Mouse (Mus musculus) MN1 (cell line): Measurements from ENCODE around the gene Cep170.
A peak's percentile ranks its signal among the peaks of the same experiment; 100 is the strongest.

Source experiments
- DNase-seq: peaks from one replicate; pipeline ENCODE4 v3.0.0-alpha.2; 2016; ENCODE audit warnings: low spot score

The Cep170 gene

DNA sequence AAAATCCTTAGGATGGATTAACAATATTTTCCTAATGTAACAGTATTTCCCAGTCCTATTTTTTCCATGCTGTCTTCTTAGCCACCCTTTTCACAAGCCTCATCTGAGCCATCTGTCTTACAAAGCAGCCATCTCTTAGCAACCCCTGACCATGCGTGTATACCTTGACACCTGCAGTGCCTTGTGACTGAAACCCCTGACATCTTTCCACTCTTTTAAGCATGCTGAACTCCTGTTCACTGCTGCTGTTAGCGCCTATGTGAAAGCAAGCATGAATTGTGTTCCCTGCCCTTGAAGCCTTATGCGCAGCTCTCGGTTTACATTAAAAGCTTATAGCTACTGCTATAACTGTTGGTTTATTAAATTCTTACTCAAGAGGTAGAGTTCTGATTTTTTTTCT is 11.2 kb upstream of the Cep170 start:
- no peak for DNase-seq

DNA sequence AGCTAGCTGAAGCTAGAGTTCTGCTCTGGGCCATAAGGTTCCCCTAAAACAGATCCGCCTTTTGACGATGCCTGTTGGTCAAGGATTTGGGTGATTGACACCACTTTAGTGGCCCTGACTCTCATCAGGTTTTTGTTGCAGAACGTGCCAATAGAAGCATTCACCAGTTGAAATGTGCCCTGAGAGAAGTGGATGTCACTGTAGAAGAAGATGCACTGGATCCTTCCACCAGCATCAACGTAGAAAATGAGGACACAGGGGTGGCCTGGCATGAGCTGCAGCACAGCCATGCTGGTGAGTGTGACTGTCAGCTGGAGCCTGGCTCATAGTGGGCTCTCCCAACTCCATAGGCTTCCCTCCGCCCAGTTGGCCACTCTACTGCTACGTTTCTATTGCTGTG is 10.7 kb upstream of the Cep170 start:
- DNase-seq = no peak

DNA sequence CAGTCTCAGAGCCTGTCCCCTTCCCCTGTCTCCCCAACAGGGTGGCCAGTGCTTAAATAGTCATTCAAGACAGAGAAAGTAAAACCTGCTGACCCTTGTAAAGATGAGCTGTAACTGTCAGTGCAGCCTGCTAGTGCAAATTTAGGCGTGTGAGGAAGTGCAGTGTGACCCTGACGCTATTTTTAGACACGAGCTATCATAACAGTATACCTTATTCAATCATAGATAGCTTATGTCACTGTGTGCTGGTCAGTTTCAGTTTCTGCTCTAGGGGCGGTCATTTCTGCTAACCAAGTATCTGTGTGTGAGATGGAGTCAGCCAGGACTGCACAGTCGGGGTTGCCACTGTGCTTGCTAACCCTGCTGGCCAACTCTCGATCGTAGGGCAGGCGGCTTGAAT is 10.0 kb upstream of the Cep170 start:
- DNase-seq = no peak

DNA sequence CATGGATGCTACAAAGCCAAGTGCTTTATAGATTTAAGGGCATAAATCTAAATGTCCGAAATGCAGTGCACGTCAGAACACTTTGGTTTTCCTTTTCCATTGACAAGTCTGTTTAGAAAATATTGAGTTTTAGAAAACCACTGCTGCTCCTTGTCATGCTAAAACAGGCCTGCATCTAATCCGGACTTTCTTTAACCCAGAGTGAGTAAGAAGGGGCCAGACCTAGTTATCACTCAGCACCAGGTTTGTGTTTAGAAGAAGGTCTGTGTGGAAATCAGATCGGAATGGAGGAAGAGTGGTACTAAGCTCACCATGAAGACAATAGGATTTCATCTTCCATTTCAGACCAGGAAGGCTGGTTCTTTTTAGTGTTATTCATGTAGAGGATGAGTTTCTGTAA is 9.1 kb upstream of the Cep170 start:
- no peak for DNase-seq

DNA sequence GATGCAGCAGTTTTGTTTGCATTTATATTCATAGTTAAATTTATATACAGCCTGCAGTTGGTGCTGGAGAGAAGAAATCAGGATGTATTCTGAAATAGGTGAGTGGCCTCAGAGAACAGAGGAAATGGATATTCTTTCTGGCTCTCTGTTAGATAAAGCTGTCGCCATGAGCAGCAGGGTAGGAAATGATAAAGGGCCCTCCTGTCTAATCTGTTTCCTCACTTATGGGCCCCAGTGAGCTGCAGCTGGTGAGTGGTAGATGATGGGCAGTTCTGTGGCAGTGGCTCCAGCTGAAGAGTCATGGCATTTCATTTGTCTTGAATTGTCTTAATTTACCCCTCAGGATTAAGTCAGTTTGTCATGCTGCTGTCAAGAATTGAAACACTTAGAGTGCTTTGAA is 8.1 kb upstream of the Cep170 start:
- no peak for DNase-seq

DNA sequence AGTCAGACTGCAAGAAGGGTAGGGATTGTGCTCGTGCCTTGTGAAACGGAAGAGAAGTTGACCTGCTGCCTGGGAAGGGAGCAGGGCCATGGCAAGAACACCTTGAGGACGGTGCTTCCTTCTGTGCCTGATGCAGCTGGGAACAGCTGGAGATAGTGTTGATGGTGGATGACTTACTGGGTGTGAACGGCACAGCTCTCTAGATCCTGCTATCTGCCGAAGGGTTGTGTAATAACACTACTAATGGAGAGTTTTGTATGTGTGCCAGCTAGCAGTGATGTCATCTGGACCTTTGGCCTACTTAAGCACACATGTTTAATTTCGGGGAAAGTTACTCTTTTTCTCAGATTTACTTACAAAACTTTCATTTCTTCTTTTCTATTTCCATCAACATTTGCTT is 4.9 kb upstream of the Cep170 start:
- DNase-seq = peak; percentile 72

DNA sequence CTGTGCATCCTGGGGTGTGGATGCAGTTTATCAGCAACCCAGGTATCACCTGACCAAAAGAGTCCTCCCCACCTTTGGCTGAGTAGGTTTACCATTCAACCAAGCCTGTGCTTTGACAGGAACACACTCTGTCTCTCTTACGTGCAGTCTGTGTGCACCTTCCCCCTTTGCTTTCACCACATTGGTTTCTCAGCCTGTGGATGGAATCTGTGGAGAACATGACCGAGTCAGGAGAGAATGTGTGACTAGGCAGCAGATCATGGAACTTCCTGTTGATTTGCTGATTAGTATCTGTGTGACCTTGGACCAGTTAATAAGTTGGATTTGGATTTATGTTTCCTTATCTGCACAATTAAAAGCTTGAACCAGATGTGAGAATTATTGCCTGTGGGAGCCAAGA is 4.3 kb upstream of the Cep170 start:
- peak; percentile 30 for DNase-seq

DNA sequence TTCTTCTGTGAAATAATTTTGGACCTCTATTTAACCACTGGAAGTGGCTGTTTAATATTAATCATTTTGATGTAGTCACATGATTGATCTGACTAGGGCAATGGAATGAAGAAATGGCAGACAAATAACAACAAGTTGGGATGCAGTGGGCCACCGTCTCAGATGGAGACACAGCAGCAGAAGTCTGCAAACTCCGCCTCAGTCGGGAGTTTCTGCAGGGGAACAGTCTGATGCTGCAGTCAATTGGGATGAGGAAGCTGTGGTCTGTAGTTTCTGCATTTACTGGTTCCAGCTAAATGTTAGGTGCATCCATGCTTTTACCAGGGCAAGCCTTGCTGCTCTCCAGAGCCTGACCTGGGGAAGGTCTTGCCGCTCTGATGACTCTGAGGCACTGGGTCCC is 2.9 kb upstream of the Cep170 start:
- DNase-seq = no peak

DNA sequence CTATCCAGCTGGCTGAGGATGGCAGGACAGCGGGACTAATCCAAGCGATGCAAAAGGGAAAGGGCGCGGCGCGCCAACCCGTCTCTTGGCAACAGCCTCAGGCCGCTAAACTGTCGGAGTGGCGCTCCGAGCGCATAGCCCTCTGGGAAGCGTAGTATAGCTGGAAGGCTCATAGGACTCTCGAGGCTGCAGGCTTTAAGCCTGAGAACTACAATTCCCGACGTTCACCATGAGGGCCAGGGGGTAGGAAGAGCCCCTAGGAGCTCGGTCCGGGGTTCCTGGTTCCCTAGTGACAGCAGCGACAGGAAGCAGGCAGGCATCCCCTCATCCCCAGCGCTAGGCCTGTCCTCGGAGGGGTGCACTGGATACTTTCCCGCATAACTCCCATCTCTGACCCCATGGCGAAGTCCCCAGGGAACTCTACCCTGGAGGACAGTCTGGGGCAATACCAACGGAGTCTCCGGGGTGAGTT is 760 bp upstream of the Cep170 start, which contains the start of gene Sdccag8:
Gene Sdccag8, plus strand, starts transcription at position 70 of the 472 bp plus-strand sequence.
- DNase-seq = peak; percentile 98

DNA sequence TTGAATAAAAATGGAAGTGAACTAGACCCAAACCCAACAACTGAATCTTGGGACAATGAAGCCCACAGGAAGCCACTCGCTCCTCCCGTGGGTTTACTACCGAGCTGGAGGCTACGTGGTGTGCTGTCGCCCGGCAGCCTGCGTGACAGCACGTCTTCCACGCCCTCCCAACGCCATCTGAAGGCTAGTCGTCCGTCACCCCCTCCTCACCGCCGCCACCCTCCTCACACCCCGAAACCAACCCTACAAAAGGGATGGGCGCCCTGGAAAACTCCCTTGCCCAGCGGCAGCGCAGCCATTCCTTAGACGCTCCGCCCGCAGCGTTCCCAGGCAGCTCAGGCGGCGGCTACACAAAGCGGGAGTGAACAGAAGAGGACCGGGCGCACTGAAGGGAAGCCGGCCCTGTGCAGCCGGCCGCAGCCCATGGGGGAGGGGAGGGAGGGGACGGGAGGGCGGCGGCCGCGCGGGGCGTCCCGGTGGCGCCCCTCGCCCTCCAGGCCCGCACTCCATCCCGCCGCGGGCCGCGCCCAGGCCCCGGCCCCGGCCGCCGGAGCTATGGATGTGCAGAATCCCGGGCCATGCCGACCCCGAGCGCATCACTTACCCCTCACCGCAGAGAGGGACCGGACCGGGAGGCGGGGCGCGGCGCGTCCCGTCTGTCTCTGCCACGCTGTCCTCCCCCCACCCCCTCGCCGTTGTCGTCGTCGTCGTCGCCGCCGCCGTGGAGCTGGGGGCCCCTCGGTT is 403 bp downstream of the Cep170 start:
- DNase-seq = peak; percentile 78

DNA sequence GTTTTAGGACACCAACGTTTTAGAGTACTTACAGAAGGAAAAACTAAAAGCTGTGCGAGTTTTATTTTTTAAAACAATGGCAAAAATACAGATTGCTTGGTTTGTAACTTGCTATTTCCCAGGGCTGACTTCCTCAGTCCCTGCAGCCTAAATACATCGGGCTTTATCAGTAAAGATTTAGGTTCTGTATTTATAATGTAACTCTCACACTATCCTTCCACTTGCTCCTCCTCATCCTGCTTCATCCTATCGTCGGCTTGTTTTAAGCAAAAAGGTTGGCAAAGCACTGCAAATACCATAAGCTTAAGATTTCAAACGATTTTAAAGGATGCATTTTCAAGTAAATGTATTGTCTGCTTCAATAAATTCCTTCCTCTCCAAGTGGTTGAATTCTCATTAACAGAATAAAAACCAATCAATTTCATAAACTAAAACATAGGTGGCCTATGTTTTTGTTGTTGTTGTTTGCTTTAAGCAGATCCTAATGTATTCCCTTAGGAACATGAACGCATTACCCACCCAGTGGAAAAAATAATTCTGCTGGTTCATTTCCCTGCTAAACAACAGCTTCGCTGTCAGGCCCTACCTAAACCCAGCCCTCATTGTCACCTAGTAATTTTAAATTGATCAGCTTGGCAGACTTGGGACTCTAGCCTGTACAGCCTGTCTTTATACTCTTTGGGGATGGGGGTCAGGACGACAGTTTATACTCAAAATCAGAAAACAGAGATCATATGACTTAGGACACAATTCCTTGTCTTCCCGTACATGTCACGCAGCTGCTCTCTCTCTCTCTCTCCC is 1.2 kb downstream of the Cep170 start:
- peak; percentile 47 for DNase-seq

DNA sequence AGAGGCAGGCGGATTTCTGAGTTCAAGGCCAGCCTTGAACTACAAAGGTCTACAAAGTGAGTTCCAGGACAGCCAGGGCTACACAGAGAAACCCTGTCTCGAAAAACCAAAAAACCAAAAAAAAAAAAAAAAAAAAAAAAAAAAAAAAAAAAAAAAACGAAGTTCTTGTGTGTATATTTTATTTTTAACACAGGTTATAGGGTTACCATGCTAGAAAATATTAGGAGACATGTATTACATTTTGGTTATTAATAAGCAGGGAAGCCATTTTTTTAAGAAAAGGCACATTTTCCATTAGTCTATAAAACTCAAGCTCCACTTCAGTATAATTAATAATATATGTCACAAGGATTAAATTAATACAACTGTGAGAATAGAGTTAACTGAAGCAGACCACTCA is 2.0 kb downstream of the Cep170 start:
- DNase-seq = no peak

DNA sequence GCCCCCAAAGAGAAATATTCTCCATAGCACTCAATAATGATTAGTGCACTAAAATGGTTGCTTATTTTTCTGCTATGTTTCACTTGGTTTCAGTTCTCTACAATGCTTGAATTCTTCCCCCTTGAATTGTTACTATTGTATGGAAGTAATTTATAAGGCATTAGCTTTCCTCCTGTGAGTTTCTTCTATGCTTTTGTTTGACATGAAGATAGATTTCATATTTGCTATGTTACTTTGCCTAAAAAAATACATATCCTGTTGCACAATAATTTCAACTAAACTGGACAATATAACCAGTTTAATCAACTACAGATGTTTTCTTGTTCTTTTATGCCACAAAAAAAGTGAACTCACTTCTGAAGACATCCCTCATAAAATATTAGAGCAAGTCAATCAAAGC is 3.7 kb downstream of the Cep170 start:
- no peak for DNase-seq

DNA sequence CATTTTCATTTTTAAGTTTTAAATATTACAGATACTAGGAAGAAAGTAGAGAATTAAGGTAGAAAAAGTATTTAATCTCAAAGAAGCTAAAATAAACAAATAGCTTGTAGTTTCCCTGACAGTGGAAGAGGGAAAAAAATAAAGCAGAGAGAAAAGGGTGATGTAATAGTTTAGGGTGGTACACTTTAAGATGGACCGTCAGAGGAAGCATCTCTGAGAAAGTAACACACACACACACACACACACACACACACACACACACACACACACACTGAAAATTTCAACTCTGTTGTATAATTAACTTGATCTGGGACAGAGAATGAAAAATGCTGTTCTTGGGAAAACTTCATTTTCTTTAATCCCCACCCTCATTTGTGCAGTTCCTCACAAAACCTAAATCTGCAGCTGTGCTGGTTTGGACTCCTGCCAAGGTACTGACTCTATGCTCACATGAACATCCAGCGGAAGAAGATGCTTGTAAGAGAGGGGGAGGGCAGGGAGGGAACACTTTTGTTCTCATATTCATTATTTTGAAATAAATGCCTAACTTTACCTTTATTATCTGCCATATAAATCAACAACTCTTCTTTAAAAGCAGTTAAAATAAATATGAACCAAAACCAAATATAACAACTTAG is 13.0 kb downstream of the Cep170 start:
- DNase-seq = peak; percentile 86

DNA sequence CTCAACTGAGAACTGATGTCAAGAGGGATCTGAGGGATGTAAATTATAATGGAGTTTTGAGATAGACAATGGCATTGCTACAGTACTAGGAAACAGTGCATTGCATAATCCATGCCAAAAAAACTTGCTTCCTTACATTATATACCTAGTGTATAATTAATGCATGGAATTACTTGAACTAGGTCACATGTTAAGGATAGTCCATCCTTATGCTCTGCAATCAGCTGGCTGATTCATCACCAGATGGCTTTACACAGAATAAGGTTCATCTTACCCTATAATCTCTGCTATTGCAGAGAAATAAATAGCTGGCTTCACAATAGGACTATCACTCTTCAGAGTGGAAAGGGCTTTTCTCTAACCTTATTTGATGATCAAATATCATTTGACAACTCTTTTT is 15.2 kb downstream of the Cep170 start:
- DNase-seq = peak; percentile 29

DNA sequence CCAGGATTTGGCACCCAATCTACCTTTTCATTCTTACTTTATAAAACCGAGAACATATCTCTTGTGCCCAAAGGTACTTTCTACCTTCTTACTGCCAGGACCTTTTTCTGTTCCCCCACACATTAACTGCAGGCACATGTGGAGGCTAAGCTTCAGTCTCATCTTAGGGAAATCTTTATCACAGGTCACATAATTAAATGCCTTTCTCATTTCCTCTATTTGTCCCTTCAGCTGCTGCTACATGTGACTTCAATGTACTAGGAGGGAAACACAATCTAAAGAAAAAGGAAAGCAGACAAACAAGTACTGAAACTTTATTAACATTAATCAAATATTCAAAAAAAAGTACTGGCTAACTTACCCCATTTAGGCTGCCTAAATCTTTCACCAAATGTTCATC is 21.7 kb downstream of the Cep170 start:
- no peak for DNase-seq

DNA sequence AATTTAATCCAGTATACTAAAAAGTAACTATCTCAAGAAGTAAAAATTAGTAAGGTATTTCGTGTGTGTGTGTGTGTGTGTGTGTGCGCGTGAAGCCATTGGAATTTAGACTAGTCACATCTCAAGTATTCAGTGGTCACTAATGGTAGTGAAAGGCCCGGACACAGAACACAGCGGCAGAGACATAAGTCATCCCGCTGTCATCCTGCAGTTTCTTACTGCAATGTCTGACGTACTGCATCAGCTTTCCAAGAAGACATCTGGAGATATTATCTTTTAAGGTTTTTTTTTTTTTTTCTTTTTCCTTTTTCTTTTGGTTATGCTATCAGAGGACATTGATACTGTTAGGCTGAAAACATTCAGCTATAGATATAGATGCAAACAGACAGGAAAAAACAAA is 24.5 kb downstream of the Cep170 start:
- peak; percentile 84 for DNase-seq

DNA sequence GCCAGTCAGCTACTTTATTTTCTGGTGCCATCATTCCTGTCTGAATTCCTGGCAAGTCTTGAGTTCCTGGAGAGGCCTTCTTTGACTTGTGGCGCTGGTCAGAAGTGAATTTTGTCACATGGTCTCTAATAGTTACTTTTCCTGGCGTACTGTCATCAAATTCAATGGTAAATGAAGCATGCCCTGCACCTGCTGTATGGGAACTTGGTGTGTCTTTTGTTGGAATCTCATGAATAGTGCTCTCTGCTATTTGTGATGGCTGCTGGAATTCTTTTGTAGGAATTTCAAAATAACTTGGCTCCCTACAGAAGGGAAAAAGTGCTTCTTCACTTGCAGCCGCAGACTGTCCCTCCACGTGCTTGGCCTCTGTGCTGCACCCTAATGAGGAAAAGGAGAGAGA is 39.3 kb downstream of the Cep170 start:
- no peak for DNase-seq

DNA sequence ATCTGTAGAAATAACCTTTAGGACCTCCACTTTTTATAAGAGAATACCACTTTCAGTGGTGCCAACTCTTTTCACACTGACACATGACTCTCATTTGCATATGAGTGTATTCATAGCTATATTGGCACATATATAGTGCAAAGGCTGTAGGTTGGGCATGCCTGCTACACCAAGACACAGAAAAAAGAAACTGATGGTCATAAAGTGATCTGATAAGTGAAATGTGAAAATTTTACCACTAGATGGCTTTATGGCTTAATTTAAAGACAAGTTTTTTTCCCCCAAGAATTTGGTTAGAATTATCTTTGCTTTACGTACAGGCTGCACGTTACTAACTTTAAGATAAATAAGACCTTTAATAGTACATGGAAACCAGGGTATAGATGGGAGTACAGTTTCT is 51.6 kb downstream of the Cep170 start:
- no peak for DNase-seq

DNA sequence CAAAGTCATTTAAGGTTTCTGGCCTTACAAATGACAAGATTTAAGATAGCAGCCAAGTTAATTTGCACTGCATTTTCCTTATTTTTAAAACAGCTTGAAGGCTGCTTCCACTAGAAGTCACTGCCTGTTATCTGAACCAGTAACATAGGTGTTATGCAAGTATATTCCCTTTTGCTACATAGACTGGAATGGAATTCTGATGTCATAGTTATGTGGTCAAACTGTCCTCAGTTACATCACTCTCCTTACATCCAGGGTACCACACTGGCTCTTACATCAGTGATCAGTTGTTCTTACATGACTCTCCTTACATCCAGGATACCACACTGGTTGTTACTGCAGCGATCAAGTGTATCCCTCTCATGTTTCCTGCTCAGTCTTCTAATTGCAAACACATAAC is 53.2 kb downstream of the Cep170 start:
- no peak for DNase-seq

DNA sequence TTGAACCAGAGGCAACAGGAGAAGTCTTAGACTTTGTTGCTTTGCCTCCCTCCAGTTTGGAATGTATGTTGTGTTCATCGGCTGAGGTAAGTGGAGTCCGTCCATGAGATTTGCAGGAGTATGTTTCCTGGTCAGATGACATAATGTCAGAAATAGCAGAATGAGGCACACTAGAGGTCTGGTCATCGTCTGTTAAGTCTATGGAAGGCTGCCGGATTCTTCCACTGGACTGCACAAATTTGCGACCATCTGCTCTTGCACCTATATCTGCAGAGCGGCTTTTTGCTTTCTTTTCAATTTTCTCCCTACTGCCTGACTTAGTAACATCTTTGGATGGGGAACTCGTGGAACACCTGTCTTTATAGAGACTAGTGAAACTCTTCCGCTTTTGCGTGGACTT is 58.3 kb downstream of the Cep170 start:
- peak; percentile 57 for DNase-seq

DNA sequence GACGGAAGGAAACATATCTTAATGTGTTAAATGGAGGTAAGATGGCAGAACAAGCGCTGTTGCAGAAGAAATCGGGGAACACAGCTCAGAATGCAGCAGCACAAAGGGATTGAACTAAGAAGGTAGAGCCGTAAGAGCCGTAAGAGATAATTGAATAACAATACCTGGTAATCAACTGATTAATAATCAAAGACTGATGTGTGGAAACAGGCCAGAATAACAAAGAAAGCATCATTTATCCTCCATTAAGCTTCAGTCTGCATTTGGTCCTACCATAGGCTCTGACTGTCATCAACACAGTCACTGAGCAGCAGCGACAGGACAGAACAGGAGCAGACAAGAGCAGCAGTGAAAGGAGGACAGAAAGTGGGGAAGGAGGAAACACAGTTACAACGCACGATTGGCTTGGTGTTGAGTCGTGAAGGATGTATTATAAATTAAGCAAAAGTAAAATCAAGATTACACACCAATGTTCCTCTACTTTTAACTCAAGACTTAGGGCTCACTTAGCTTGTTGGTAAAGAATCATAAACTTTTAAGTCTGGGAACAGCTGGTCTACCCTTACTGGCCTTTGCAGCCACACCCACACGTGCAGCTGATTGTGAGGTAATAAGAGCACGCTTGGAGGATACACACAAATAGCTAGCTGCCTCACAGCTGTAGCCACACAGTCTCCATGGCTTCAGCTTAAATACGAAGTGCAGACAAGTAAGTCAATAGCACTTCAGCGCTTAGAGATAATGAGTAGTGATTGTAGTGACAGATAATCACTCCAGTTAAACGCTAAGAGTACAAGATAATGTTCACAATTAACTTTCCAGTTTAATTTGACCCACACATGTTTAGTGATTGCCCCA is 59.8 kb downstream of the Cep170 start:
- peak; percentile 47 for DNase-seq
